Mouse (Mus musculus) inflammation-experienced regulatory T-cells (primary cell): ENCODE measurements around the gene Oxct1. TPM values are rescaled to one million over a fixed set of nuclear protein-coding genes. Genes with fewer than 3 reads are reported as not detected.

Experiments
- polyA plus RNA-seq, 2 experiments: library from polyadenylated mRNA; unstranded; fragments of 100-300 nt; shearing (Covaris generic); gene quantifications; one replicate each; pipeline ENCODE4 v1.2.1; 2017

Oxct1 gene
- polyA plus RNA-seq = 10 to 100 TPM; 72.3 to 91.1 TPM

DNA sequence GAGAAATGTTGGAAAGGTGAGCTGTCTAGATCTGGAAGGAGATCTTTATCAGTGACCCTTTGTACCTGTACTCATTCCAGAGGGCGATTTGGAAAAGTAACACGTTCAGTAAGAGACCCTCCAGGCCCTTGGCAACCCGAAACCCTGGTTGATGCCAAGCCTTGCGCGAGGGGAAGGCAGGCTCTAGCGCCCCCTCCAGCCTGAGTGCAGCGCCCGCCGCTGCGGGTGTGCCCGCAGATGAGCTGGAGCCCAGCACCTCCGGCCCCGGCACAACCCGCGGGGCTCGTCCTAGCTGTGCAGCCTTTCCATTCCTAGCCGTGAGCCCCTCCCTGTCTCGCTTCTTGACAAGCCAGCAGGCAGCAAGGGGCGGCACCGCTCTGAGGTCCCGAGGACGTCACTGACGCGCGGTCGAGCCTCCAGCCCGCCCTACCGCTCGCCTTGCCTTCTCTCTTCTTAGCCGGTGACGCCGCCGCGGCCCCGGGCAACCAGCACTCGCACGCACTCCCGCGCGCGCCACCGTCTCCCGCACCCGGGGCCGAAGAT is at the start of gene Oxct1:
Gene Oxct1 (plus strand): TSS at position 153 of the 543 bp plus-strand sequence.

DNA sequence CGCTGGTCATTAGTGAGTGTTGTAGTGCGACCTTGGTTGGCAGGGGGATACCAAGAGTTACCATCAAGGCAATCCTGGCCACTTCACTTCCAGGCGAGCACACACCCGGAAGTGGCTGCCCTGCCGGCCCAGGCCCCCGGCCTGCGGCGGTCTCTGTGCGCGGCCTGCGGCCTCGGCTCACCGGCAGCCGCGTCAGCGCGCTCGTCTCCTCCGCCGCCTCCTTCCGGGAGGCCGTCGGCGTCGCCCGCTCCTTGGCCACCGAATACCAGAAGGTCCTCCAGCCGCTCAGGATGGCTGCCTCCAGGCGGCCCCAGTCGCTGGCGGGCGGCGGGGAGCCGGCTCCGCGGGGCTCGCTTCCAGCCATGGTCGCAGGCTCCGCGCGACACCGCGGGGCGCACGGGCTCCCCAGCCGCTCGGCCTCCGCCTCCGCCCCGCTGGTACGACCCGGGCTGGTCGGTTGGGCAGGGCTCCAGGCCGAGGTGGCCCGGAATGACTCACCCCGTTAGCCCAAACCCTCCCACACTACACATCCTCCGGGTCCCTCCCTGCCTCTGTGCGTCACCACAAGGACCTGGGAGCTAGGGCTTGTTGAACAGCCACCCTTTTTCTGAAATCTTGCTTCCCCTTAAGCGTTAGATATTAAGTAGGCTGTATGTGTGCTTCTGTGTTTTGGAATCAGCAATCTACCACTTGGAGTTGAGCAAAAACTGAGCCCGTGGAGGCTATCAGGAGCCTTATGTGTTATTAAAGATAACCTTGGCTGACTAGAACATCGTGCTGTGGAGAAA is 46.9 kb upstream of the Oxct1 start, which contains the start of gene Fbxo4:
Gene Fbxo4 (minus strand): TSS at position 513 of the 788 bp plus-strand sequence.

GRCm38 (mm10) chr15:3995448-3996266 is 30.5 kb upstream of the Oxct1 start, which contains the start of gene AW549877:
TSS of gene AW549877 (minus strand) at chr15:3995744.

Other genes with a start within 250 kb of the Oxct1 start
- gene Fbxo4, start 46.8 kb upstream of the Oxct1 start, polyA plus RNA-seq = 10 to 100 TPM; 21.6 to 24.8 TPM
- 10 to 100 TPM; 36.5 to 43.5 TPM for gene AW549877, start 30.6 kb upstream of the Oxct1 start, polyA plus RNA-seq